Mouse (Mus musculus): Measurements from ENCODE around the gene Efcab8.
"Not testable (repeated sequence)": the region's sequence is repeated elsewhere in the genome, so short reads cannot be mapped to it uniquely, and the experiment has no call there.

Efcab8 gene

GRCm38 (mm10) chr2:153825900-153826299 lies 46.2 kb downstream of the Efcab8 start:
- not testable (repeated sequence) for DNase-seq (ENCODE audit: low spot score)

GRCm38 (mm10) chr2:153827171-153827830 lies 47.6 kb downstream of the Efcab8 start:
- DNase-seq (ENCODE audit: low spot score), result no peak

- DNase-seq (ENCODE audit: low spot score), result no peak
Measured at GRCm38 (mm10) chr2:153828704-153829103, 49.0 kb downstream of the Efcab8 start.

- no peak for DNase-seq (ENCODE audit: low spot score)
Measured at GRCm38 (mm10) chr2:153833291-153833690, 53.6 kb downstream of the Efcab8 start.

- no peak for DNase-seq (ENCODE audit: low spot score)
Measured at GRCm38 (mm10) chr2:153842854-153843253, 63.1 kb downstream of the Efcab8 start.

GRCm38 (mm10) chr2:153848389-153848788 lies 68.7 kb downstream of the Efcab8 start:
- DNase-seq (ENCODE audit: low spot score), result no peak

GRCm38 (mm10) chr2:153850351-153851029 lies 70.8 kb downstream of the Efcab8 start:
- peak; percentile 13 for DNase-seq (ENCODE audit: low spot score)

GRCm38 (mm10) chr2:153851030-153851360 lies 71.3 kb downstream of the Efcab8 start:
- peak; percentile 28 for DNase-seq (ENCODE audit: low spot score)

- DNase-seq (ENCODE audit: low spot score), result no peak
Measured at GRCm38 (mm10) chr2:153853544-153853943, 73.8 kb downstream of the Efcab8 start.

GRCm38 (mm10) chr2:153859581-153859980 lies 79.8 kb downstream of the Efcab8 start:
- DNase-seq (ENCODE audit: low spot score), result no peak

- DNase-seq (ENCODE audit: low spot score), result no peak
Measured at GRCm38 (mm10) chr2:153860315-153860714, 80.6 kb downstream of the Efcab8 start.

- DNase-seq (ENCODE audit: low spot score), result no peak
Measured at GRCm38 (mm10) chr2:153860715-153861114, 81.0 kb downstream of the Efcab8 start.

- no peak for DNase-seq (ENCODE audit: low spot score)
Measured at GRCm38 (mm10) chr2:153861960-153862359, 82.2 kb downstream of the Efcab8 start.

- DNase-seq (ENCODE audit: low spot score), result no peak
Measured at GRCm38 (mm10) chr2:153870984-153871383, 91.3 kb downstream of the Efcab8 start, which contains the start of gene Sun5. Gene Sun5, minus strand, starts transcription at chr2:153871084.

- DNase-seq (ENCODE audit: low spot score), result no peak
Measured at GRCm38 (mm10) chr2:153874745-153875144, 95.0 kb downstream of the Efcab8 start, which contains the start of gene Bpifb2. Gene Bpifb2, plus strand, starts transcription at chr2:153875045.
